Mouse (Mus musculus) forebrain, embryonic 14.5 days (tissue): ENCODE measurements around the gene Gm43518. TPM values are rescaled to one million over a fixed set of nuclear protein-coding genes. Genes with fewer than 3 reads are reported as not detected.

Source experiments
- ATAC-seq: fragments of 200-750 bp; cut with Nextera tagmentation; 2 replicates; pipeline ENCODE4 v1.8.0; 2017; ENCODE audit warnings: mild to moderate bottlenecking, moderate library complexity
- DNase-seq: peaks from one replicate; pipeline ENCODE4 v3.0.0-alpha.2; 2015; ENCODE audit warnings: low spot score
- H3K27ac ChIP-seq: fragments of 300-500 bp; sonication (generic); 2 replicates; pipeline ENCODE4 v1.5.1; 2014; ENCODE audit warnings: low read depth, mild to moderate bottlenecking, control low read depth, low read length, moderate library complexity
- H3K27me3 ChIP-seq: fragments of 300-500 bp; sonication (generic); replicated peaks from 2 replicates; pipeline ENCODE4 v1.6.1; 2014; ENCODE audit warnings: low read length, control low read depth, mixed read lengths; ENCODE audit not compliant: control insufficient read depth, insufficient read depth
- H3K36me3 ChIP-seq: fragments of 300-500 bp; sonication (generic); 2 replicates; pipeline ENCODE4 v1.6.1; 2014; ENCODE audit warnings: low read length, control low read depth; ENCODE audit not compliant: control insufficient read depth, insufficient read depth
- H3K4me1 ChIP-seq: fragments of 300-500 bp; sonication (generic); 2 replicates; pipeline ENCODE4 v1.6.1; 2014; ENCODE audit warnings: antibody characterized with exemption, low read length, control low read depth; ENCODE audit not compliant: control insufficient read depth, insufficient read depth
- H3K4me2 ChIP-seq: fragments of 300-500 bp; sonication (generic); 2 replicates; pipeline ENCODE4 v1.6.1; 2014; ENCODE audit warnings: mild to moderate bottlenecking, control low read depth, low read length
- H3K4me3 ChIP-seq: fragments of 300-500 bp; sonication (generic); 2 replicates; pipeline ENCODE4 v1.5.1; 2014; ENCODE audit warnings: low read depth, low read length, control low read depth
- H3K9ac ChIP-seq: fragments of 300-500 bp; sonication (generic); 2 replicates; pipeline ENCODE4 v1.6.1; 2014; ENCODE audit warnings: mild to moderate bottlenecking, low read length, control low read depth, moderate library complexity
- H3K9me3 ChIP-seq: fragments of 300-500 bp; sonication (generic); replicated peaks from 2 replicates; pipeline ENCODE4 v1.6.1; 2016; ENCODE audit warnings: low read length, control low read depth, mixed read lengths; ENCODE audit not compliant: control insufficient read depth
- WGBS: fragments of 180-500 bp; shearing (Covaris S2); extraction: QIAGEN DNeasy Blood & Tissue Kit; methylation state at CpG from one replicate; pipeline ENCODE4 v1.1.7; 2014; 5-methylcytosine and 5-hydroxymethylcytosine counted together
- polyA plus RNA-seq: library from polyadenylated mRNA; unstranded; fragments of >200 nt; fragmentation: Nextera tagmentation; extraction: Ambion mirVana; gene quantifications from 2 replicates; pipeline ENCODE4 v1.2.1, GENCODE M21; 2014

Gm43518 gene
- polyA plus RNA-seq, 1 experiment from 2014 or later = 0.70 TPM

DNA sequence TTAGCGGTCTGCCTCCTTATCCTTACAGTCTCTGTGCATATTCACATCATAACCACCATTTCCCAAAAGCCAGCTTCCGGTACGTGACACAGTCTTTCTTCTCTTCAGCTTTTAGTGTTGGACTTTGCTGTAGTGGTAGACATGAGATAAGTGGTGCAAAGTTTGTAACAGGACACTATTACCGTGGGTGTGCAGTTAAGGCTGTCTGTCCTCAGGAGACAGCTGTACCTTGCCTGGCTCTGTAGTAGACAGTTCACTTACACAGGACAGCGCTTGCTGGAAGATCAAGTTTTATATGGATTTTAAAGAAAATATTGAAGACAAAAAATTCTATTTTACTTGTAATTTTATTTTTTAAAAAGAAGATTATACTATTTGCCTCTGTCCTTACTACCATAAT, 41.2 kb downstream of the Gm43518 start:
- Histone ChIP-seq H3K9ac (no peak overlapping the region), H3K9me3 (no peaks in the 10 kb centered on the region), H3K4me2 (no peak overlapping the region), H3K4me1 (0 out of 2 replicates have a peak, but pooled peaks cover 3% of the 10 kb centered on the region), H3K27me3 (no peaks in the 10 kb centered on the region), H3K4me3 (no peak overlapping the region), H3K36me3 (no peaks in the 10 kb centered on the region), H3K27ac (no peak overlapping the region)
- WGBS = 83% methylated on average over 5 of the region's 5 CpGs
- ATAC-seq (no peak), DNase-seq (no peak)

DNA sequence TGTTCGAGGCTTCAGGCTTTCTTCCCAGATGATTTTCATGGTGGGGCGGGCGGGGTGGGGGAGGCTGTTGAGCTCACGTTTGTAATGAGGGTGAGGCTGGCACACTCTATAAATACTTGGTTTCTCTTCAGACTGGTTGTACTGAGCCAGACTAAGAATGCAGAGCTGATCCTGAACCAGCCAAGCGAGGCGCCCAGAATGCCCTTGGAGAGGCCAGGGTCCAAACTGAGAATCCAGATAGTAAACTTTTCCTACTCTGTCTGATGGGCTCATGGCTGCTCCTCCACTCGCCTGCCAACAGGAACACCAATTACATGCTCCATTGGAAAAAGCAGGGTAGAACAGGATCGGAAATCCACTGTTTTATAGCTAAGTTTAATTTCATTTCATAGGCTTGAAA, 42.0 kb downstream of the Gm43518 start:
- Histone ChIP-seq H3K27me3 (no peaks in the 10 kb centered on the region), H3K9me3 (no peaks in the 10 kb centered on the region), H3K9ac (no peak overlapping the region), H3K36me3 (no peaks in the 10 kb centered on the region), H3K4me2 (no peak overlapping the region), H3K4me1 (0 out of 2 replicates have a peak, but pooled peaks cover 3% of the 10 kb centered on the region), H3K27ac (no peak overlapping the region), H3K4me3 (no peak overlapping the region)
- 54% methylated on average over 8 of the region's 8 CpGs for WGBS
- no peak for ATAC-seq
- DNase-seq = no peak

- no peak overlapping the region for H3K4me3 ChIP-seq
- 95% methylated on average over 4 of the region's 4 CpGs for WGBS
- peaks cover 8% of the 10 kb centered on the region; the same call in 1 of the 2 replicates for H3K4me1 ChIP-seq
Observed at GRCm38 (mm10) chr5:123970576-123970975, 43.4 kb downstream of the Gm43518 start.

GRCm38 (mm10) chr5:123972453-123972852, 45.2 kb downstream of the Gm43518 start:
- no peak for DNase-seq
- no peak overlapping the region for H3K27ac ChIP-seq
- no peak overlapping the region for H3K4me2 ChIP-seq
- H3K4me1 ChIP-seq = peaks cover 8% of the 10 kb centered on the region; the same call in 1 of the 2 replicates
- H3K9me3 ChIP-seq = no peaks in the 10 kb centered on the region
- no peaks in the 10 kb centered on the region for H3K27me3 ChIP-seq
- no peak for ATAC-seq
- 61% methylated on average over 6 of the region's 6 CpGs for WGBS
- no peak overlapping the region for H3K4me3 ChIP-seq
- no peak overlapping the region for H3K9ac ChIP-seq
- no peaks in the 10 kb centered on the region for H3K36me3 ChIP-seq

More at GRCm38 (mm10) chr5:123970576-123970975, 43.4 kb downstream of the Gm43518 start:
- ATAC-seq (no peak), DNase-seq (no peak)
- Histone ChIP-seq H3K27ac (no peak overlapping the region), H3K9ac (no peak overlapping the region), H3K36me3 (no peaks in the 10 kb centered on the region), H3K4me2 (no peak overlapping the region), H3K27me3 (no peaks in the 10 kb centered on the region), H3K9me3 (no peaks in the 10 kb centered on the region)

DNA sequence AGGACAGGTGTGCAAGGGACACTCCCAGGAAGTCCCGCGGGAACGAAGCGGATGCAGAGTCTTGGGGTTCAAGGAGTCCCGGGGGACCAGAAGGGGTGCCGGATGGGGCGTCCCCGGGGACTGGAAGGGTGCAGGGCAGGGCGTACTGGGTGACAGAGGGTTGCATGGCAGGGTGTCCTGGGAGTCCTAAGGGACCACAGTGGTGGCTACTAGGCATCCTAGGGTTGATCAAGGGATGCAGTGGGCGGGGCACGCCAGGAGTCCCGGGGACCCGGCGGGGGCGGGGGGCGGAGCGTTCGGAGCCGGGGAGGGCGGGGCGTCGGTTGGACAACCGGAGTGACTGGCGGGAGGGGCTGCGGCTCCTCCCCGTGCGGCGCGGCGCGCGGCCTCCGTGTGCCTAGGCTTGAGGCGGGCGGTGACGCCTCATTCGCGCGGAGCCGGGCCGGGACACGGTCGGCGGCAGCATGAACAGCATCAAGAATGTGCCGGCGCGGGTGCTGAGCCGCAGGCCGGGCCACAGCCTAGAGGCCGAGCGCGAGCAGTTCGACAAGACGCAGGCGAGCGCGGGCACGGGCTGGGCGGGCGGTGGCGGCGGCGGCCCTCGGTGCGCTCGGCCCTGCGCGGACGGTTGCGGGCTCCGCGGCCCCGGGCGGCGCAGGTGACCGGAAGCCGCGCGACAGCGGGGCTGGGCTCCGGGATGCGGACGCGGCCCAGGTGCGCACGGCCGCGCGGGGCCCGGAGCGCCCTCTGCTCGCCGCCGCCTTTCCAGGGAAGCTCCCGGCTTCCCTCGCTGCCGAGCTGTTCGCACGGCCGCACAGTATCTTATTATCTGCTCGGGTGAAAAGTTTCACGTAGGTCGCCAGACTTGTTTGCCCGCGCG, 46.3 kb downstream of the Gm43518 start, which contains the start of gene Hip1r:
Gene Hip1r, plus strand, starts transcription at position 330 of the 880 bp plus-strand sequence.
- peak within 1 kb of the TSS; percentile 90 for H3K4me2 ChIP-seq
- peak within 1 kb of the TSS; percentile 76 for H3K4me3 ChIP-seq
- H3K27ac ChIP-seq = peak within 1 kb of the TSS; percentile 39; the same call in 1 of the 2 replicates
- H3K4me1 ChIP-seq = peaks cover 8% of the 10 kb centered on the region; the same call in 1 of the 2 replicates
- WGBS = 1% methylated on average over 78 of the region's 106 CpGs
- peak within 1 kb of the TSS; percentile 81 for H3K9ac ChIP-seq
- peak; percentile 73 for DNase-seq
- no peaks in the 10 kb centered on the region for H3K27me3 ChIP-seq
- no peaks in the 10 kb centered on the region for H3K36me3 ChIP-seq
- H3K9me3 ChIP-seq = no peaks in the 10 kb centered on the region
- peak; percentile 85 for ATAC-seq

DNA sequence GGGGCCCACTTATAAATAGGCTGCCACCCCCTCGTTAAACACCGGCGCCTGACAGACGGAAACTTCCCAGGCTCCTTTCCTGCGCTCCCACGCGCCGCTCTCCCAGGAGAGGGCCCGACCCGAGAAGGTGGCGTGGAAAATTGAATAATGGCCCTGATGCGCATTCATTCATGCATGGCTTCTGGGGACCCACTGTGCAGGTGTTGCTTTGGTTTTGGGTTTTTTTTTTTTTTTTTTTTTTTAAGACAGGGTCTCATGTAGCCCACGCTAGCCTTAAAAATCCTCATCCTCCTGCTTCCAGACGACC, 46.9 kb downstream of the Gm43518 start:
- DNase-seq = peak; percentile 36
- peak overlapping the region; percentile 90 for H3K4me2 ChIP-seq
- no peaks in the 10 kb centered on the region for H3K27me3 ChIP-seq
- no peaks in the 10 kb centered on the region for H3K9me3 ChIP-seq
- peak overlapping the region; percentile 76 for H3K4me3 ChIP-seq
- peak; percentile 28 for ATAC-seq
- peak overlapping the region; percentile 81 for H3K9ac ChIP-seq
- WGBS = under 1% methylated on average over 14 of the region's 14 CpGs
- peaks cover 8% of the 10 kb centered on the region; the same call in 1 of the 2 replicates for H3K4me1 ChIP-seq
- H3K36me3 ChIP-seq = no peaks in the 10 kb centered on the region
- H3K27ac ChIP-seq = no peak overlapping the region

DNA sequence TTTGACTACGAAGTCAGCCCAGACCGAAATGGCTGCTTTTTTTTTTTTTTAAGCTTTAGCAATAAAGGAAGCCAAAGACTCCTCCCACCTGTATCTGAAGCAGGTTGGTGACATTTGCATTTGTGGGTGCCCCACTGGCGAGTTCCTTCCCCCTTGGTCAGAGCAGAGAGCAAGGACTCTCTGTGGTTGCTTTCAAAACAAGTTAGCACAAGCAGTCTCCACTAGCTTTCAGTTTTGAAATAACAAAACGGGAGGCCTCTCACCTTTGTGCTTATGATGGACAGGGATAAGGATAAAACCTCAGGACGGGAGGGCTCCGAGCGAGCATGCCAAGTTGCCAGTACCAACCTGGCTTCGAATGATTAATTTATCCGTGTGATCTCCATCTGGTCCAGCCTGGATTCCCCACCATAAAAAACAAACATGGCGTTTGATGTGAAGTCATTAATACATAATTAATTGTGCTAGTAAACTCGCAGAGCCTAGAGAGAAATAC, 47.4 kb downstream of the Gm43518 start:
- no peaks in the 10 kb centered on the region for H3K9me3 ChIP-seq
- 18% methylated on average over 11 of the region's 11 CpGs for WGBS
- peaks cover 8% of the 10 kb centered on the region; the same call in 1 of the 2 replicates for H3K4me1 ChIP-seq
- no peaks in the 10 kb centered on the region for H3K36me3 ChIP-seq
- no peaks in the 10 kb centered on the region for H3K27me3 ChIP-seq
- ATAC-seq (no peak), DNase-seq (peak; percentile 60)
- peak overlapping the region; percentile 81 for H3K9ac ChIP-seq
- H3K27ac ChIP-seq = no peak overlapping the region
- peak overlapping the region; percentile 76 for H3K4me3 ChIP-seq
- peak overlapping the region; percentile 90 for H3K4me2 ChIP-seq

- H3K27me3 ChIP-seq = no peaks in the 10 kb centered on the region
- no peaks in the 10 kb centered on the region for H3K9me3 ChIP-seq
- peaks cover 8% of the 10 kb centered on the region; the same call in 1 of the 2 replicates for H3K4me1 ChIP-seq
- no peak overlapping the region for H3K9ac ChIP-seq
- H3K36me3 ChIP-seq = no peaks in the 10 kb centered on the region
- no peak overlapping the region for H3K4me3 ChIP-seq
- H3K27ac ChIP-seq = no peak overlapping the region
- no peak for ATAC-seq
- H3K4me2 ChIP-seq = no peak overlapping the region
- 80% methylated on average over 6 of the region's 6 CpGs for WGBS
- no peak for DNase-seq
Observed at GRCm38 (mm10) chr5:123975668-123976180, 48.5 kb downstream of the Gm43518 start.

DNA sequence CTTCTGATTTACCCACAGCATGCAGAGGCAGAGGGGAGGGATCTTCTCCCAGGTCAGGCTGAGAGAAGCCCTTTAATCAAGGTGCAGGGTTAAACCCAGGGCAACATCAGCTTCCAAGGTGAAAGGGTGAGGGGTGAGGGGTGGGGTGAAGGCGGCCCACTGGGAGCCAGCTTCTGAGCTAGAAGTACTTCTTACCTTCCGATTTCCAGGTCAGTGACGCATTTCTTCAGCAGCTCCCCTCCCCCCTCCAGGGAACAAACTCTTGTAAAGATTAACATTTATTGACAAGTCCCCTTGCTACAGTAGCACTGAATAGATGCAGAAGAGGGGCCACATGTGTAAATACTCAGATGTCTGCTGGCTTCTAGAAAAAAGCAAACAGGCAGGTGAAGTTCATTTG, 50.0 kb downstream of the Gm43518 start:
- 54% methylated on average over 3 of the region's 3 CpGs for WGBS
- H3K9me3 ChIP-seq = no peaks in the 10 kb centered on the region

More for the DNA sequence above, 50.0 kb downstream of the Gm43518 start:
- DNase-seq (no peak), ATAC-seq (no peak)
- H3K27ac ChIP-seq = no peak overlapping the region
- no peak overlapping the region for H3K9ac ChIP-seq
- H3K36me3 ChIP-seq = no peaks in the 10 kb centered on the region
- H3K4me3 ChIP-seq = no peak overlapping the region
- peaks cover 8% of the 10 kb centered on the region; the same call in 1 of the 2 replicates for H3K4me1 ChIP-seq
- no peak overlapping the region for H3K4me2 ChIP-seq
- H3K27me3 ChIP-seq = no peaks in the 10 kb centered on the region
